Mouse (Mus musculus) retina, adult 2 months (tissue): ENCODE measurements around the gene Slc25a15.

Experiments
- DNase-seq: peaks from one replicate; pipeline ENCODE4 v3.0.0-alpha.2; 2012; ENCODE audit warnings: low read depth, low spot score

Gene Slc25a15

DNA sequence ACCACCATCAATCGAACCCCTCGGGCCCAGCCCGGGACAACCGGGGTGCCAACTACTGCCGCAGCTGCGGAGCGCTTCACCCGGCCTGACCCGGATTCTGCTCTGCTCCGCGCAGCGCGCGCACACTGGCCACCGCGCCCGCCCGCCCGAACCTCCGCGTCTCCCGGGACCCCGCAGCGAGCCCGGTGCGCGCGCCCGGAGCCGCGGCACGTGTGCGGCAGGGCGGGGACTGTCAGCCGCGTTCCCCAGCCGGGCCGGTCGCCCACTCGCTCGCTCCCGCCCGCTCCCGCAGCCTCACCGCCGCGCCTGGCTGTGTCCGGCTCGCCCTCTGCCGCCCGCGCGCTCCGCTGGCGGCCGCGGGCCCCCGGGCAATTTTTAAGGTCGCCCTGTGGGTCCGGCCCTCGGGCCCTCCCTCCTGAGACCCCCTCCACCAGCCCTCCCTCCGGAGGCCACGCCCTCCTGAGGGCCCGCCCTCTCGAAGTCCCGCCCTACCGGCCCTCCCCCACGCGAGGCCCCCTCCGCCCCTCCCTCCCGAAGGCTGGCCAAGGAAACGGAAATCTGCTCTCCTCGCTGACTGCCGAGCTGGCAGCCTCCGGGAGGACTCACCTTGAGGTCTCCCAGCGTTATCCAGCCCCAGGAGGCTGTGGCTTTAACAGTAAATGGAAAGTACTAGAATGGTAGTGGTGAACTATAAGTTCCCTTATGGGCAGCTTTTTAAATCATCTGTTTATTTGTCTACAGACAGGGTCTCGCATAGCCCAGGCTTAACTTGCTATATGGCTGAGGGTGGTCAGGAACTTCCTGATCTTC is at the start of gene Slc25a15:
Gene Slc25a15, minus strand, starts transcription at position 456 of the 810 bp plus-strand sequence.
- DNase-seq, result peak; percentile 74

DNA sequence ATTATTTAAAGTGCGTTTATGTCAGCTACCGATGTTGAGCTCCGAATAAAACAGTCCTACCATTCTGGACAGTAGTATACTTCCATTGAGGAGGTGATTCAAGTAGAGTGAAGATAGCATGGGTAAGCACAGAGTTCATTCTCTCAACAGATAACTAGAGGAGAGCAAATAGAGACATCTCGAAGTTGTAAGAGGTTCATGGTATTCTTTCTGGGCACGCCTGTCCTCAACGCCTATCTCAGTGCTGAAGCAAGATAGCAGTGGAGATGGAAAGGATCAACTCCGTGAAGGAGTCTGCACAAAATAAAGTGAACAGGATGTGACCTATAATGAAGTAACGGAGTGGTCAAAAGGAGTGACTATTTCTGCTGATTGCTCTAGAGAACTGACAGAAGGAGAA is 13.6 kb upstream of the Slc25a15 start:
- DNase-seq, result no peak

DNA sequence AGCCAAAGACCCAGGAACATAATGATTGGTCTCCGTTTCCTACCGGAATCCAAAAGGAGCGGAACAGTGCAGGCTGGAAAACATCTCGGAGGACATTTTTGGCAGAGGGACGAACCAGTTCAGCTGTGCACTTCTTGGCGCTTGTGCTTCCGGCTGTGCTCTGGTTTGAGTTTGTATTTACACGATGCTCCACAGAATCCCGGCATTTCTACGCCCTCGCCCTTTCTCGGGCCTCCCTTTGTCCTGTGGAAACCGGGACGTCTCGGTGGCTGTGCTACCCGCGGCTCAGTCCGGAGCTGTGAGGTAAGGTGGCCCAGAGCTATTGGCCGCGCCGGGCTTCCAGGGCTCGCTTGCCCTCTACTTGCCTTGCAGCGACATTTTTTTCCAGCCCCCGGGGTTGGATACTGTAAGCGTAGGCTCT is 12.9 kb upstream of the Slc25a15 start, which contains the start of gene Mrps31:
Gene Mrps31, plus strand, starts transcription at position 80 of the 421 bp plus-strand sequence.
- peak; percentile 90 for DNase-seq

DNA sequence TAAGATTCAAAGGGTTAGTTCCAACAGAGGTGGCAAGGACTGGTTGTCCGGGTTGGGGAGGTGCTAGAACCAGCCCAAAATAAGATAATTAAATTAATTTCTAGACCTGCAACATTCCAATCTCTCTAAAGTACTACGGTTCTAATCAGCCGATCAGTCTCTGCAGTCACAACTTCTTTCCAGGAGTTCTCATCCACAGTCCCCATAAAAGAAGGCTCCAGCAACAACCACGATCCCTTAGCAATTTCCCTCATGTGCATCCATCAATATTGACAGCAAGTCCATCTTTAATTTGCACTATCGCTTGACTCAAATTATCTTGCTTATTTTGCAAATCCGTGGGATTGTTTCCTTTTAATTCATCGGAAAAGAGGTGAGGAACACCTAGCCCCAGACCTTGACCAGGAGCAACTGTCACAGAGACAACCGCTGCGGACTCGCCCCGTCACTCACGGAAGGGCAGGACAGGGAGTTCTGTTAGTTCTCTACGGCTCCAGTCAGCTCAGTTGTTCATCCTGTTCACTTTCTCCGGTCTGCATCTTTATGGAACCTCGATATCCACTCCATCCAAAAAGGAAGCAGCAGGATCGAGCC is 12.4 kb upstream of the Slc25a15 start:
- DNase-seq, result no peak

DNA sequence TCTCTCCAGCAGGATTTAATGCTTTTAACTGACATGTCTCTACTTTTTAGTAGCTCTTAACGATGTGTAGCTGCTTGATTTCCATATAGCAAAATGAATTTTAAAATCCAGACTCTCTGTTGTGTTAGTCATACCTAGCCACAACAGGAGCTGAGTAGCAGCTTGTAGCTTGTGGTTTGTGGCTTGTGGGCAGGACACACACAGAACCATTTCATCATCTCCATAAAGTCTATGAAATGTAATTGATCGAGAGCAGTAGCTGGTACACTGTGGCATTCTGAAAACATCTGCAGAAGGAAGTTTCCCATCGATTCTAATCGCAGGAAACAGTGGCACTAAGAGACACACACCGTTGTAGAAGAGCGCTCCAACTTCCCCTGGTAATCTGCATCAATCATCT is 7.3 kb upstream of the Slc25a15 start:
- DNase-seq, result no peak

DNA sequence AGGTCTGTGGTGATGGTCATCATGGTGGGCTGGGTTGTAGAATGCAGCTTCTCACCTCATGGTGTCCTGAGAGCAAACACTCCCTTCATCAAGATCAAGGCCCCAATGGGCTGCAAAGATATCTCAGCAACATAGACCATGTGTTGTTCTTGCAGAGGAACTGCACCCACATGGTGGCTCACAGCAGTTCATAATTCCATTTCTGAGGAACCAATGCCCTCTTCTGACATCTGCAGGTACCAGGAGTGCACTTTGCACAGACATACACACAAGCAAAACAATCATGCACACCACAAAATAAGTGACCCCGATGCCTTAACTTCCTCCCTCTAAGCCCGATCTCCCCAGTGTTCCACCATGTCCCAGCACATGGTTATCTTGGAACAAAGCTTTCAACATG is 4.8 kb upstream of the Slc25a15 start:
- no peak for DNase-seq

DNA sequence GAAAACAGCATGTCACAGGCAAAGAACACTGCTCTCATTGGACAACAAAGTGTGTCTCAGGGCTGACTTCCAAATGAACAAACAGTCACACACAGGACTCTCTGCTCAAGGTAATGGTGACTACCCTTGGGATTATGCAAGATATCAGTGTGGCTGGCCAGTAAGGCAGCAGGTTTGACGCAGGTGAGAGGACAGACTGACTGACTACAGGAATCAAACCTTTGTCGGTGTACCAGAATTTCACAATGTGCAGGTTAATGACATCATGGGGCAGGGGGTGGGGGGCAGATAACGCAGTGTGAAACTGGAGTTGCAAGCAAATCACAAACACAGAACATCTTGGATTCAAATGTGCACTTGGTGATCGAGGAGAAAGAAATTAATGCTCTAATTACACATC is 2.2 kb upstream of the Slc25a15 start:
- DNase-seq, result no peak

DNA sequence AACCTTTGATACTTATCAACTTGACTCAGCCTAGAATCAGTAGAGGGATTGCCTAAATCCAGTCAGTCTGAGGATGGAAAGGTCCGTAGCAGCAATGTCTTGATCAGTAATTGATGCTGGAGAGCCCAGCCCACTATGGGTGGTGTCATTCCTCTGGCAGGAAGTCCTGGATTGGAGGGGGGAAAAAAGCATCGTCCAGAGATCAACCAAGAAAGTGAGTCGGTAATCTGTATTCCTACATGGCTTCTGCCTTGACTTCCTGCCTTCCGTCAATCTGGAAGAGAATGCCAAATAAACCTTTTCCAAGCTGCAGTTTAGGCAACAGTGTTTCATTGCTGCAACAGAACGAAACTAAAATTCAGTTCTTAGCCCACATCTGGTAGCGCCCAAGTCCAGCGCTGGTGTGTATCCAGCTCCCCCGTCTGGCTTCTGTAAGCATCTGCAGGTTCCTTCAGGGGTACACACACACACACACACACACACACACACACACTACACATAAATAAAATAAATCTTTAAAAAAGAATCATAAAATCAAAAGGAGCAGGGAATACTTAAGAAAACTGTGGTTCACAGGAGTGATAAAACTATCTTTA is 986 bp upstream of the Slc25a15 start:
- no peak for DNase-seq

DNA sequence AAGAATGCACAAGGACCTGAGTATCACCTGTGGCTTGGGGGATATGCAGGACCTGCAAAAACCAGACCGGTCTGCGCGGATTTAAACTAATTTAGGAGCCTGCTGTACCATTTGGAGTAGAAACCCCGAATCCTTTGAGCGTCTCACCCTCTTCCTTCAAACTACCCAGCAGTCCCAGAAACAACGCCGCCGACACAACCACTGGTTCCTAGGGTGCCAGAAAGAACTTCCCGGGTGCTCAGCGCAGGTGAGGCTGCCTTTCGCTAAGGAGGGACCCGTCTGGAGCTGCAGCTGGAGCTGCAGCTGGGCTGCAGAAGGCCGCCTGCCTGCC is 621 bp downstream of the Slc25a15 start:
- no peak for DNase-seq

DNA sequence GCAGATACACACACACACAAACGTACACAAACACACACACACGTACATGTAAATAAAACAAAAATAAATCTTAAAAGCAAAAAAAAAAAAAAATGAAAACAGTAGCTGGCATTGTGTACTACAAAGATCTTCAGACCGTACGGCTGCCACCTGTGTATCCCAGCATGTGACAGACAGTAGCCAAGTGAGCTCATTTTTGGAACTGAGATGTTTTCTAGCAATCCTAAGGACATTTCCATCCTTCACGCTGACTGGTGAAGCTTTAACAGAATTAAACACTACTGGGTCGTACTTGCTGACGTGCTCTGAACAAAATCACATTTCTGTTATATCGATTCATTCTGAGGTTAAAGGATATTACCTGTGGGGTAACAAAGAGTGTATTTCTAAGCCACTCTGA is 3.1 kb downstream of the Slc25a15 start:
- no peak for DNase-seq

DNA sequence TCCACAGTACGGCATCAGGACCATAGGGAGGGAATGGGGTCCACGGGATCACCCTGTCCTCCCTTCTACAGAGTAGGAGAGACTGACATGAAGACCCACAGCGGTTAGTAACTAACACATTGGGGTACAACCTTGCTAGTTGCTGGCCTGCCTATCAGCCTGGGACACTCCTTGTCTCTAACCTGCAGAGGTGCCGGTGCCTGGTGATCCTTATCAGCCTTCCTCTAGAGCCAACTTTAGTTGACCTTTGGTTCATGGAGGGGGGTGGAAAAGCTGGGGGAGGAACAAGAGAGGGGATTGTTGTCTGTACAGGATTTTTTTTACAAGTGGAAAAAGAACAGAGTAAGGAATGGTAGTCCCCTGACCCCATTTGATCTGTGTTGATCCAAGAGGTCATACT is 3.9 kb downstream of the Slc25a15 start:
- no peak for DNase-seq

DNA sequence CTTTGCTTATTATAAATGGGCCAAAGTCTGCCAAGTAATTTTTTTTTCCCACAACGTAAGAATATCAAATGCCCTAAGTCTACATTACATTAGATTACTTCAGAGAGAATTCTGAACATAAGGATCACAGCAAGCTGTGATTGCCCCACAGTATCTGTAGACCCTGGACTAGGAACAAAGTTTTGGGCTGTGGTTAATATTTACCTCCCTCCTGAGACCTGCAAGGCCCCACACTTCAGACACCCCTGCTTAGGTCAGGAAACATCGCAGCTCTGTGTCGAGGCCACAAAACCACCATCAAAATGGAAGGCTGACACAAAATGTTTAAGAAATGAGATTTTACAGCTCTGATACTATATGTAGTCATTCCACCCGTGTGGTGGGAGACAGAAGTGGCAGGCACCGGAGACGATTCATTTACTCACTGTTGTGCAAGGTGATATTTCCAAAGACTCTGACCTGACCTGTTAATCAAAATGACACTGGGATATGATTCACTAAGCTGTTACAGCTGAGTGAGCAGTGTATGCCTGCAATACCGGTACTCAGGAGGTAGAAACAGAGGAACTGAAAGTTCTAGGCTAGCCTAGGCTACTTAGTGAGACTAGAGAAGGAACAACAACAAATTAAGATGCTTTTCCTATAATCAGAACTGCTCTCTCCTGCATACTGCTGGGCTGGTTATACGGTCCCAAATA is 7.5 kb downstream of the Slc25a15 start:
- no peak for DNase-seq

DNA sequence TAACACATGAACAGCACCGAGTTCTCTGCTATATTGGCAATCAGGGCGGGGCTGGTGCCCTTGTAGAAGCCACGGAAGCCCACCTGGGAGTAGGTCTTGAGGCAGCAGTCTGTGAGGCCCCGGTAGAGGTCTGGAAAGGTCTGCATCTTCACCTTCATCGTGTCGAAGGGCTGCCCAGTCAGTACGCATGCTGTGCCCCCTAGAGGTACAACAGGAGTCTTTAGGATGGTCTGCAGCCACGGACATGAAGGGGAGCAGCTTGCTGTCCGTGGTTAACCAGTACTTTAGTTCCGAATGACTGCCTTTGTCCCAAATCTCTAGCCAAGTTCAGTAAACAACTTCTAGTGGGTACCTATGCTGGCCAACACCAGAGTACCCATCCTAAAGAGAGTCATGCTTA is 8.5 kb downstream of the Slc25a15 start:
- DNase-seq, result no peak

DNA sequence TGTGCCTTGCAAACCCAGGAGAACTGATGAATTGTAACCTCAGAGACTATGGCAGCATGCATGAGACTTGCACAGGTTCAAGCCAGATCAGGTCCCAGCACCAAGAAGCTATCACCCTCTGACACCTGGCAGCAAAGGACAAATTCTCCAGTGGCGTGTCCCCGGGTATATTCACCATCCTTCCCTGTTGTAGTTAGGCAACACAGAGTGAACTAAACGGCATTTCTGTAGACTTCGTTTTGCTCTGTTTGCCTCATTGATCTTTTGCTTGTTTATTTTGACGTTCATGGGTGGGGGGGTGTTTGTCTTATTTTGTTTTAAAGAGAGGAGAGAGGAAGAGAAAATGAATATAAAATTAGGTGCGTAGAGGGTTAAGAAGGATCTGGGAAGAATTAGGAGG is 13.2 kb downstream of the Slc25a15 start:
- DNase-seq, result no peak

DNA sequence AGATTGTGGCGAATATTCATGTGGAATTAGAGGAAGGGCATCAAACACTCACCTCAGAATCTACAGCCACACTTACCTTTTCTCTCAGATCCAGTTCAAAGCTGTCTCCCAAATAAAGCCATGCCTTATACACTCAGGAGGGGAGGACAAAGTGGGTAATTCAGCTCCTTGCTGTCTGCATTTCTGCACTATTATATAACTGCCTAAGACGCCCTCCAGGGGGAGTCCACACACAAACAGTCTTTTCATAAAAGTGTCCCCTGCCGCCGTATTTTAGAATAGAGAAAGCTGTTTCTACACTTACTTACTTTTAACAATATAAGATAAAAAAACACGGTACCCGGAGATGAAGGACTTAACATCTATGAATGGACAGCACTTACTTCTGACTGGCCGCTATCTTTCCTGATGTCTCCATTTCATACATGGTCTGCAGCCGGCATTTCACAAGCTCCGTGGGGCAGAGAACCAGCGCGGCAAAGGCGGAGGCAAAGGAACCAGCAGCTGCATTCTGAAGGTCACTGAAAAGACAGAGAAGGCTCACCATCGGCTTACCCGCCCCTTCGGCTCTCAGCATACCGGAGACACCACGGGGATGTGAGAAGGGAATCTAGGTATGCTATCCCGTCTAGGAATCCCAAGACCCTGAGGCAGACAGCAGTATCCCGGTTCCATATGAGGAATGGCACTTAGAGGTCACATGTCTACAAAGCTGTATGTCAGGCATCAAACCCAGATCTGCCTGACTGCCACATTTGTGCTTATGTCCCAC is 15.4 kb downstream of the Slc25a15 start:
- no peak for DNase-seq

DNA sequence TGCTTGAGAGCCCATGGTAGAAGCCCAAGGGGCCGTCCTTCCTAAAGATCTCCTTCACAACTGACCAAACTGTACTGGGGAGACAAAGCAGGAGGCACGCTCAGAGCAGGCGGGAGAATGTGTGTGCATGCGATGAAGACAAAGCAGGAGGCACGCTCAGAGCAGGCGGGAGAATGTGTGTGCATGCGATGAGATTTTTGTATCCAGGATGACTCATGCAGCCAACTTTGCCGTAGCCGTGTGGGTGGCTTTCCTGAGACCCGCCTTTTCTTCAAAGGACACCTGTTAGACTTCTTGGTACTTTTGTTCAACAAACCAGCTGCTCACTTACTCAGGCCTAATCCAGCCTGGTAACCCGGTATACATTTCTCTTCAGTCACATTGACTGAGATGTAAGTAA is 17.5 kb downstream of the Slc25a15 start:
- DNase-seq, result no peak

DNA sequence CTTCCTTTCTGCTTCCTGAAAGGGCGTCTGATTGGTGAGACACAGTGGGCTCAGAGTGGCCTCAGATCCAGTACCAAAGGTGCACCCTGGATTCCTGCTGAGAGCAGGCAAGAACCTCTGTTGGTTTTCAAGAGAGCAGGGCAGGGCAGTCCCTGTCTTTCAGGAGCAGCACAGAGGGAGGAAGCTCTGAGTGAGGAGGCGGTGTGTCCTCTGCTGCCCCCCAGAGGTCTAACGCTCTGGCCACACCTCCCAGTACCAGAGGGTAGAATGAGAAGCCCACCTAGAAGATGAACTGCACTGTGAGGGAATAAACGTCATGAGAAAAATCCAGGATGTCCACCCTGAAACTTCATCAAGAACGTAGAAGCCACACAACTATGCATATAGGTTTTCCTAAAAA is 21.5 kb downstream of the Slc25a15 start:
- DNase-seq, result no peak

DNA sequence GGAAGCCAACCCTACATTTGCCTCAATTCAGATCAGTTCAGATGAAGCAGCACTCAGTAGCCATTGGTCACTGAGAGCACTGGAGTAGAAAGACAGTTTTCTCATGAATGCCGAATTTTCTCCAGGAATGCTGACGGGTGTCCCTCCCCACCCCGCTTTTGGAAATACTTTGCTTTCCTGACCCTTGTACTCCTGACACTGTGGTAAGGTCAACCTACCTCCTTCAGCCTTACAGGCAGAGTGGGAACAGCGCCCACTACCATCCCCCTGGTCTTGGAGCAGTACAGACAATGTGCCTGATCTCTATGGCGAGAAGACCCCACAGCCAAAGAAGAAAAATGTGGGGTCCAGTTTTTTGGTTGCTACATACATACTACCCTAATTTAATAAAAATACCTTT is 22.1 kb downstream of the Slc25a15 start:
- no peak for DNase-seq

DNA sequence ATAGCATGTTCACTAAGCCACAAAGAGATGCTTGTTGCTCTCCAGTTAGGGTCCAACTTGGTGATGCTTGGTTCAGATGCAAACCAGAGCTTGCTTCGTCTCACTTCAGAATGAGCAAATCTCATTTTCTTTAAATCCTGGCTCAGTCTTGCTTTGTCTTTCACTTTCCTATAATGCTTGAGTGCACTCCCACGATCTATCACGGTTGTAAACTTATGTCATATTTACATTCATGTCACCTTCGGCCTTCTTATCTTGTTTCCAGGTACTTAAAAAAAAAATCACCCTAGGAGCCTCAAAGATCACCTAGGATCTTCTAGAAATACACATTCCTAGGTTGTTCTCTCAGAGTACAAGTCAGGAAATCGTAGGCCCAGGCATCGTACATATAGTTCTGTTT is 38.5 kb downstream of the Slc25a15 start:
- no peak for DNase-seq

DNA sequence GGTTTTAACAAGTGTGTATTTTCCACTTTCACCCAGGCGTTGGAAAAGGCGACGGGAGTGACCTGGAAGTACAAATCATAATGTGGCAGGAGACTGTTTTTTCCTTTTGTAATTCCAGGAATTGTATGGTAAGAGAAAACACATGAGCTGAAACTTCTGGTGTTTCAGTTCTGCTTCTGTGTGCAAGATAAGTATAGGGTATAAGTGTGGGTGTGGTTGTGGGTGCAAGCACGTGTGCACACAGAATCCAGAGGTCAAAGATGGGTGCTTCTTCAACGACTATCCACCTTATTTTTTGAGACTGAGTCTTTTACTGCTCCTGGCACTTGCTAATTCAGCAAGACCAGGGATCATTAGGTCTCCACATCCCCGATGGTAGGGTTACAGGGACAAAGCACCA is 39.0 kb downstream of the Slc25a15 start:
- no peak for DNase-seq

DNA sequence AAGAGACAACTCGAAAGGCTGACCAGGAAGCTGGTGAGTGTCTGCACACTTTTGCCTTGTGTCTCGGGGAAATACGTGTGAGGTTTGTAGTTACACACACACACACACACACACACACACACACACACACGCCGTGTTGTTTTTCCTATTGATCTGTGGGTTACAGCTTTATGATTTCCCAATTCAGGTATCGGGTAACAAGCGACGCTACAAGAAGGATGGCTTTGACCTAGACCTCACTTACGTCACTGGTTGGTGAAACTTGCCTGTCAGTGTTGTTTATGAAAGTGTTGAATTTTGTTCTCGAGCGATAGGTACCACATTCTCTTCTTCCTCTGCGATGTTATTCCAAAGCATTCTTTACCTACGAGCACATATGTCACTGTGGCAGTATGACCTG is 63.0 kb downstream of the Slc25a15 start:
- no peak for DNase-seq
